Mouse (Mus musculus) embryo, embryonic 11 days (tissue): ENCODE measurements at regions not wholly inside any gene's neighbourhood (a gene's known extent, or its start where the extent isn't known, plus 50 kb on each side); places are given as distances from the start of the nearest gene placed in this dataset.
A peak's percentile ranks its signal among the peaks of the same experiment; 100 is the strongest.
"Not testable (repeated sequence)": the region's sequence is repeated elsewhere in the genome, so short reads cannot be mapped to it uniquely, and the experiment has no call there.

Source experiments
- DNase-seq: peaks from one replicate; pipeline ENCODE4 v3.0.0-alpha.2; 2015

GRCm38 (mm10) chr3:6883401-6883800 is 263.2 kb upstream of the 1700008P02Rik start:
- no peak for DNase-seq

- no peak for DNase-seq
Measured at GRCm38 (mm10) chr3:6876265-6876664, 256.0 kb upstream of the 1700008P02Rik start.

GRCm38 (mm10) chr3:6872170-6872569 is 251.9 kb upstream of the 1700008P02Rik start:
- no peak for DNase-seq

GRCm38 (mm10) chr3:6871752-6872151 is 251.5 kb upstream of the 1700008P02Rik start:
- DNase-seq: no peak

- DNase-seq: no peak
Measured at GRCm38 (mm10) chr3:6866148-6866483, 245.9 kb upstream of the 1700008P02Rik start.

- no peak for DNase-seq
Measured at GRCm38 (mm10) chr3:6865462-6866147, 245.4 kb upstream of the 1700008P02Rik start.

- no peak for DNase-seq
Measured at GRCm38 (mm10) chr3:6859866-6860180, 239.6 kb upstream of the 1700008P02Rik start.

- DNase-seq: peak; percentile 46
Measured at GRCm38 (mm10) chr3:6858982-6859865, 239.0 kb upstream of the 1700008P02Rik start.

GRCm38 (mm10) chr3:6819332-6819731 is 199.1 kb upstream of the 1700008P02Rik start:
- DNase-seq: peak; percentile 34

GRCm38 (mm10) chr3:6812346-6812745 is 192.1 kb upstream of the 1700008P02Rik start:
- peak; percentile 56 for DNase-seq

GRCm38 (mm10) chr3:6809381-6809950 is 189.2 kb upstream of the 1700008P02Rik start:
- no peak for DNase-seq

GRCm38 (mm10) chr3:6800092-6800716 is 180.0 kb upstream of the 1700008P02Rik start:
- DNase-seq: not testable (repeated sequence)

- no peak for DNase-seq
Measured at GRCm38 (mm10) chr3:6768506-6768905, 148.3 kb upstream of the 1700008P02Rik start.

- not testable (repeated sequence) for DNase-seq
Measured at GRCm38 (mm10) chr3:6768085-6768484, 147.8 kb upstream of the 1700008P02Rik start.

- DNase-seq: no peak
Measured at GRCm38 (mm10) chr3:6759172-6759571, 138.9 kb upstream of the 1700008P02Rik start.

- DNase-seq: no peak
Measured at GRCm38 (mm10) chr3:6757562-6757961, 137.3 kb upstream of the 1700008P02Rik start.

- not testable (repeated sequence) for DNase-seq
Measured at GRCm38 (mm10) chr3:6750746-6751145, 130.5 kb upstream of the 1700008P02Rik start.

- peak; percentile 10 for DNase-seq
Measured at GRCm38 (mm10) chr3:6731372-6732297, 111.4 kb upstream of the 1700008P02Rik start.

- peak; percentile 14 for DNase-seq
Measured at GRCm38 (mm10) chr3:6730066-6730465, 109.8 kb upstream of the 1700008P02Rik start.

- DNase-seq: no peak
Measured at GRCm38 (mm10) chr3:6683679-6684078, 63.4 kb upstream of the 1700008P02Rik start.

- no peak for DNase-seq
Measured at GRCm38 (mm10) chr3:6681411-6681810, 61.2 kb upstream of the 1700008P02Rik start.

GRCm38 (mm10) chr3:6676382-6676781 is 56.1 kb upstream of the 1700008P02Rik start:
- no peak for DNase-seq
